Mouse (Mus musculus) embryonic fibroblast, embryonic 13.5 days (primary cell): ENCODE measurements around the gene Slc2a10. TPM values are rescaled to one million over a fixed set of nuclear protein-coding genes. Genes with fewer than 3 reads are reported as not detected.

Experiments used
- H3K27ac ChIP-seq: 2 replicates; pipeline ENCODE4 v1.5.1; 2012; ENCODE audit warnings: low read length, control low read depth, inconsistent platforms; ENCODE audit not compliant: insufficient read depth
- H3K4me1 ChIP-seq: 2 replicates; pipeline ENCODE4 v1.6.1; 2011; ENCODE audit warnings: low read length; ENCODE audit not compliant: control insufficient read depth, insufficient read depth
- H3K4me3 ChIP-seq: 2 replicates; pipeline ENCODE4 v1.5.1; 2011; ENCODE audit warnings: mild to moderate bottlenecking, control low read depth, low read length; ENCODE audit not compliant: insufficient read depth
- CTCF ChIP-seq: IDR thresholded peaks from 2 replicates; pipeline ENCODE4 v1.5.1; 2011; ENCODE audit warnings: mild to moderate bottlenecking, control low read depth, low read length, moderate library complexity, borderline replicate concordance; ENCODE audit not compliant: insufficient read depth
- POLR2A ChIP-seq: IDR thresholded peaks from 2 replicates; pipeline ENCODE4 v1.6.1; 2011; ENCODE audit warnings: low read depth, mild to moderate bottlenecking, control low read depth, low read length, moderate library complexity
- polyA plus RNA-seq: library from polyadenylated mRNA; stranded (reverse); fragments of >200 nt; gene quantifications from 2 replicates; pipeline ENCODE4 v1.2.4, GENCODE M21; 2011; ENCODE audit warnings: low read depth; ENCODE audit not compliant: missing spikeins, insufficient read length

Gene Slc2a10
- polyA plus RNA-seq, 1 experiment, result 10.9 TPM

- TF ChIP-seq CTCF (no peak), POLR2A (no peak)
- Histone ChIP-seq H3K4me3 (no peak overlapping the region), H3K4me1 (no peaks in the 10 kb centered on the region), H3K27ac (no peak overlapping the region)
Measured at GRCm38 (mm10) chr2:165554066-165554465, 50.5 kb downstream of the Slc2a10 start.

- Histone ChIP-seq H3K4me1 (peaks cover 8% of the 10 kb centered on the region; the same call in 1 of the 2 replicates), H3K27ac (no peak overlapping the region), H3K4me3 (no peak overlapping the region)
- TF ChIP-seq POLR2A, result no peak
- no peak for TF ChIP-seq CTCF
Measured at GRCm38 (mm10) chr2:165557278-165557677, 53.7 kb downstream of the Slc2a10 start.

GRCm38 (mm10) chr2:165558916-165559315, 55.3 kb downstream of the Slc2a10 start:
- no peak for TF ChIP-seq CTCF
- no peak for TF ChIP-seq POLR2A
- Histone ChIP-seq H3K27ac (no peak overlapping the region), H3K4me1 (peaks cover 8% of the 10 kb centered on the region; the same call in 1 of the 2 replicates), H3K4me3 (no peak overlapping the region)

GRCm38 (mm10) chr2:165559506-165560235, 56.1 kb downstream of the Slc2a10 start:
- peaks cover 8% of the 10 kb centered on the region; the same call in 1 of the 2 replicates for H3K4me1 ChIP-seq
- no peak for TF ChIP-seq CTCF
- TF ChIP-seq POLR2A, result no peak
- no peak overlapping the region for H3K4me3 ChIP-seq
- H3K27ac ChIP-seq, result no peak overlapping the region

DNA sequence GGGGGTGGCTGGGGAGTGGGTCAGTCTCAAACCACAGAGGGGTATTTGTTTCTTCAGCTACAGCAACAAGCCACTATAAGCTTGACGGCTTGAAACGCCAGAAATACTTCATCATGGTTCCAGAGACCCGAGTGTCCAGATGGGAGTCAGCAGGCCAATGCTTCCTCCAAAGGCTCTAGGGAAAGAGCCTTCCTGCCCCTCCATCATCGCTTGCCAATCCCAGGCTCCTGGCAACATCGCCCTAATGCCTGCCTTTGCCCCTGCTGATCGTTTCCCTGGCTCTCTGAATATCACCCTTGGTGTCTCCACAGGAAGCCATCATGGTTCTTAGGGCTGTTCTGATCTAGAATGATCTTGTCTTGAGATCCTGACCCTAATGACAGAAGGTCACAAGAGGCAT, 58.3 kb downstream of the Slc2a10 start:
- Histone ChIP-seq H3K4me1 (peaks cover 8% of the 10 kb centered on the region; the same call in 1 of the 2 replicates), H3K27ac (no peak overlapping the region), H3K4me3 (no peak overlapping the region)
- TF ChIP-seq POLR2A, result no peak
- no peak for TF ChIP-seq CTCF

- TF ChIP-seq POLR2A (no peak), CTCF (no peak)
- no peak overlapping the region for H3K27ac ChIP-seq
- H3K4me1 ChIP-seq, result peaks cover 8% of the 10 kb centered on the region; the same call in 1 of the 2 replicates
- H3K4me3 ChIP-seq, result no peak overlapping the region
Measured at GRCm38 (mm10) chr2:165563298-165564058, 59.9 kb downstream of the Slc2a10 start.

DNA sequence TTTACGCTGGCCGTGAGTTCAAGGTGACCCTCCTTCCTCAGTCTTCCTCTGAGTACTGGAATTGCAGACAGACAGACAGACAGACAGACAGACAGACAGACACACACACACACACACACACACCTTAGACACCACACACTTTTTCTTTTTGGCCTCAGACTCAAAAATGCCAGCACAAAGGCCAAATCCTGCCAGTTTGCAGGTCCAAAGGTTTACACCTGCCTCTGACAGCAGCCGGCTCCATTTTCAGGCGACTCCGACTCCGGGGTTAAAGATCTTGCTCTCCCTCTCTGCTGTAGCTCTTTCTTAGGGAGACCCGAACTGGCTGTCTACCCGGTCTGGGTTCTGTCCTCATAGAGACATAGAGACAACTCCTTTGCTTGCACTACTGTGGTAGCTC, 60.5 kb downstream of the Slc2a10 start:
- H3K4me1 ChIP-seq, result peaks cover 8% of the 10 kb centered on the region; the same call in 1 of the 2 replicates
- TF ChIP-seq CTCF (no peak), POLR2A (no peak)

GRCm38 (mm10) chr2:165564620-165565019, 61.0 kb downstream of the Slc2a10 start:
- TF ChIP-seq CTCF (no peak), POLR2A (no peak)
- Histone ChIP-seq H3K4me1 (peaks cover 6% of the 10 kb centered on the region; the same call in 1 of the 2 replicates), H3K27ac (no peak overlapping the region), H3K4me3 (no peak overlapping the region)

More for the DNA sequence above, 60.5 kb downstream of the Slc2a10 start:
- Histone ChIP-seq H3K4me3 (no peak overlapping the region), H3K27ac (no peak overlapping the region)

- H3K4me3 ChIP-seq, result no peak overlapping the region
- TF ChIP-seq CTCF (no peak), POLR2A (no peak)
- H3K27ac ChIP-seq, result no peak overlapping the region
- H3K4me1 ChIP-seq, result 0 out of 2 replicates have a peak, but pooled peaks cover 4% of the 10 kb centered on the region
Measured at GRCm38 (mm10) chr2:165566898-165567297, 63.3 kb downstream of the Slc2a10 start.

- H3K4me3 ChIP-seq, result no peak overlapping the region
- 0 out of 2 replicates have a peak, but pooled peaks cover 4% of the 10 kb centered on the region for H3K4me1 ChIP-seq
- TF ChIP-seq CTCF (no peak), POLR2A (no peak)
- H3K27ac ChIP-seq, result no peak overlapping the region
Measured at GRCm38 (mm10) chr2:165567820-165568219, 64.2 kb downstream of the Slc2a10 start.

DNA sequence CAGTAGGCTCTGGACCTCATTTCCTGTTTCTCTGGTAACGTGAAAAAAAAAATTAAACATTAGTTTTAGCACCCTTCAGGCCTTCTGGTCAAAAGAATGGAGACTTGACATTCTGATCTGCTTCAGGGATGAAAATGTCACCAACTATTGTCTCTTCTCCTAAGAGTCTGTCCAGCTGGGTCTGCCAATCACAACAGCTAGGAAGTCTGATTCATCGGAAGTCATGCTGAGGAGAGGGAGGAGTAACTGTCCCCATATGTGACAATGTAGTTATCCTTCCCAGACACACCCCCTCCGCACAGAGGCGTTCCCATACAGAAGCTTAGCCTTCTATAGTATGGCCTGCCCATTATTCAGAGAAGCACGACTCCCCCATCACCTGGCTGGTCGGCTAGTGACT, 65.3 kb downstream of the Slc2a10 start:
- no peak overlapping the region for H3K27ac ChIP-seq
- no peak for TF ChIP-seq CTCF
- no peak for TF ChIP-seq POLR2A
- 0 out of 2 replicates have a peak, but pooled peaks cover 4% of the 10 kb centered on the region for H3K4me1 ChIP-seq
- no peak overlapping the region for H3K4me3 ChIP-seq

Other genes with a start within 250 kb of the Slc2a10 start
- 35.8 and 40.8 TPM in 2 replicates for gene Slc35c2, start 215.9 kb upstream of the Slc2a10 start, polyA plus RNA-seq
- gene Elmo2, start 177.3 kb upstream of the Slc2a10 start, polyA plus RNA-seq, result 57.5 and 66.3 TPM in 2 replicates
- not detected in 2 replicates for gene Zfp663, start 135.1 kb upstream of the Slc2a10 start, polyA plus RNA-seq
- 10.7 and 12.2 TPM in 2 replicates for gene Zfp334, start 115.5 kb upstream of the Slc2a10 start, polyA plus RNA-seq
- not detected in 2 replicates for gene Ocstamp, start 103.4 kb upstream of the Slc2a10 start, polyA plus RNA-seq
- 0.16 TPM in 1 of 2 replicates, not detected in the other for gene Slc13a3, start 30.6 kb upstream of the Slc2a10 start, polyA plus RNA-seq
- gene Trp53rka, start 10.5 kb upstream of the Slc2a10 start, polyA plus RNA-seq, result 9.0 and 12.4 TPM in 2 replicates
- 4.3 and 4.4 TPM in 2 replicates for gene Eya2, start 91.2 kb downstream of the Slc2a10 start, polyA plus RNA-seq